Mouse (Mus musculus) midbrain, embryonic 15.5 days (tissue): ENCODE data around the gene Srsf6. TPM values are rescaled to one million over a fixed set of nuclear protein-coding genes. Genes with fewer than 3 reads are reported as not detected.
"Not testable (repeated sequence)": the region's sequence is repeated elsewhere in the genome, so short reads cannot be mapped to it uniquely, and the experiment has no call there.

ENCODE experiments used
- ATAC-seq: fragments of 200-750 bp; cut with Nextera tagmentation; replicated peaks from 2 replicates; pipeline ENCODE4 v1.8.0; 2017; ENCODE audit warnings: moderate TSS enrichment
- H3K27ac ChIP-seq: fragments of 300-500 bp; sonication (generic); 2 replicates; pipeline ENCODE4 v1.5.1; 2015; ENCODE audit warnings: mild to moderate bottlenecking, inconsistent platforms
- H3K27me3 ChIP-seq: fragments of 300-500 bp; sonication (generic); replicated peaks from 2 replicates; pipeline ENCODE4 v1.6.1; 2015; ENCODE audit warnings: inconsistent platforms
- H3K36me3 ChIP-seq: fragments of 300-500 bp; sonication (generic); replicated peaks from 2 replicates; pipeline ENCODE4 v1.6.1; 2015; ENCODE audit warnings: inconsistent platforms
- H3K4me1 ChIP-seq: fragments of 300-500 bp; sonication (generic); 2 replicates; pipeline ENCODE4 v1.6.1; 2015; ENCODE audit warnings: inconsistent platforms
- H3K4me2 ChIP-seq: fragments of 300-500 bp; sonication (generic); 2 replicates; pipeline ENCODE4 v1.6.1; 2015; ENCODE audit warnings: inconsistent platforms, mild to moderate bottlenecking, moderate library complexity
- H3K4me3 ChIP-seq: fragments of 300-500 bp; sonication (generic); 2 replicates; pipeline ENCODE4 v1.5.1; 2015; ENCODE audit warnings: mild to moderate bottlenecking, inconsistent platforms
- H3K9ac ChIP-seq: fragments of 300-500 bp; sonication (generic); 2 replicates; pipeline ENCODE4 v1.6.1; 2015; ENCODE audit warnings: mild to moderate bottlenecking, inconsistent platforms
- H3K9me3 ChIP-seq: fragments of 300-500 bp; sonication (generic); 2 replicates; pipeline ENCODE4 v1.6.1; 2016; ENCODE audit warnings: inconsistent platforms
- WGBS: fragments of 180-500 bp; shearing (Covaris S2); methylation state at CpG from one replicate; pipeline ENCODE4 v1.1.7; 2015; ENCODE audit warnings: mixed read lengths; 5-methylcytosine and 5-hydroxymethylcytosine counted together
- polyA plus RNA-seq: library from polyadenylated mRNA; unstranded; fragments of >200 nt; fragmentation: Nextera tagmentation; extraction: Ambion mirVana; gene quantifications from 2 replicates; pipeline ENCODE4 v1.2.1, GENCODE M21; 2015

The Srsf6 gene
- polyA plus RNA-seq = 141 and 142 TPM in 2 replicates

DNA sequence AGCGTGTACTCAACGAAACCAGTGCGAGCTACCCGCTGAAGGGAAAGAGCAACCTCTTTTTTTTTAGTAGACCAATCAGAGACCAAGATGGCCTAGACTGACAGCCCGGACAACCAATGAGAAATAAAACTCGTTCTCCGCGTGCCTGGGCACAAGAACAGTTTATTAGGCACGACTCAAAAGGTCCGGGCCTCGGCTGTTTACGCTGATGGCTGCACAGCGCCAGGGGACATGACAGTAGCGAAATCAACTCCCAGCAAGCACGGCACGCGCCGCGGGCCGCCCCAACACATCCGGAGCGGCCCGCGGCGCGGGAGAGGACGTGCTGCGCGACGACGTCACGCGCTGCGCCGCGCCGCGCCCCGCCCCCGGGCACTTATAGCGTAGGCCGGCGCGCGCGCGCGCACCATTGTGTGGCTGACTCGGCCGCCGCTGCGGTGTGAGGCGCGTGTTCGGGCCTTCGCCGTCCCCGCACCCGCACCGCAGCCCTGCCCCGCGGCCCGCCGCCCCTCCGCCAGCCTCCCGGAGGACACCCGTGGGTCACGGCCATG, at the start of gene Srsf6:
Gene Srsf6, plus strand, starts transcription at position 406 of the 551 bp plus-strand sequence.
- ATAC-seq = peak; percentile 93
- Histone ChIP-seq H3K9me3 (no peaks in the 10 kb centered on the region), H3K4me1 (peaks cover 20% of the 10 kb centered on the region), H3K4me2 (peak within 1 kb of the TSS; percentile 88), H3K36me3 (peaks cover 25% of the 10 kb centered on the region), H3K4me3 (peak within 1 kb of the TSS; percentile 99), H3K27ac (peak within 1 kb of the TSS; percentile 100), H3K9ac (peak within 1 kb of the TSS; percentile 100), H3K27me3 (no peaks in the 10 kb centered on the region)
- WGBS = 0% methylated on average over 67 of the region's 68 CpGs

- 73% methylated on average over 2 of the region's 2 CpGs for WGBS
- ATAC-seq = no peak
- no peaks in the 10 kb centered on the region for H3K9me3 ChIP-seq
Observed at GRCm38 (mm10) chr2:162884101-162884500, 47.2 kb upstream of the Srsf6 start.

DNA sequence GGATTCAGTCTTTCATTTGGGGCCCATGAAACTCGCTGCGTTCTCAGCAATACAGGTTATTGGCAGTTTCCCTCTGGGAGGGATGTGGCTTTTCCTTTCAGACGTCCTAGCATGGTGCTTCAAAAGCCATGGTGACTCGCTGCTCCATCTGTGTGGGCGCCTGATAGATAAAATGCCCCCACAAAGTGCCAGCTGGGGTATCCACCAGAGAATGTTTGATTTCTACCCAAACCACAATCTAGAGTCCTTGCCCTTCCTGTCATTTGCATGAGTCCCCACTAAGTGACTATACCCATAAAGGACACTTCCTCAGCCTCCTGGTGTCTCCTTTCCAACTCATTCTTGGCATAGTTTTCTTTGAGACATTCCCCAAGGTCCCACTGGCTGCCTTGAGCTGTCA, 44.2 kb upstream of the Srsf6 start:
- no peak overlapping the region for H3K27ac ChIP-seq
- H3K4me3 ChIP-seq = no peak overlapping the region
- ATAC-seq = no peak
- H3K27me3 ChIP-seq = no peaks in the 10 kb centered on the region
- H3K4me2 ChIP-seq = no peak overlapping the region
- no peaks in the 10 kb centered on the region for H3K9me3 ChIP-seq
- H3K4me1 ChIP-seq = no peaks in the 10 kb centered on the region
- H3K36me3 ChIP-seq = no peaks in the 10 kb centered on the region
- 80% methylated on average over 5 of the region's 5 CpGs for WGBS
- H3K9ac ChIP-seq = no peak overlapping the region

More at GRCm38 (mm10) chr2:162884101-162884500, 47.2 kb upstream of the Srsf6 start:
- no peaks in the 10 kb centered on the region for H3K27me3 ChIP-seq
- H3K27ac ChIP-seq = no peak overlapping the region
- no peaks in the 10 kb centered on the region for H3K4me1 ChIP-seq
- H3K4me3 ChIP-seq = no peak overlapping the region
- H3K4me2 ChIP-seq = no peak overlapping the region
- no peaks in the 10 kb centered on the region for H3K36me3 ChIP-seq
- no peak overlapping the region for H3K9ac ChIP-seq

- H3K4me1 ChIP-seq = no peaks in the 10 kb centered on the region
- whole genome bisulfite sequencing = 74% methylated on average over 8 of the region's 8 CpGs
Observed at GRCm38 (mm10) chr2:162888677-162889076, 42.7 kb upstream of the Srsf6 start.

DNA sequence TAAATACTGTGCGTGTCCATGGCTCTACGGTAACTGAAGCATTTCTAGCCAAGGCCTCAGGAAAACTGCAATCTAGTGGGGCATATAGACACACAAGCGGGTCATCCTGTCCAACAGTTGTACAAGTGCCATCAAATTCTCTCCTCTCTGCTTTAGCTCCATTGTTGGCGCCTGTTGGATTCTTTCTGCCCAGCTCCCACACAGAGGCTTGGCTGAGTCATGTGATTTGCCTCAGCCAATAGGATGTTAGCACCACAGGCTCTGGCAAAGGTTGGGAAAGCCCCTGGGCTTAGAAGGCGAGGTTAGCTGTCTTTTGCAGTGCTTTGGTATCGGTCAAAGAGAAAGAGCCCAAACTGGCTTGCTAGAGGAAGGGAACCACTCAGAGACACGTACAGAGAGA, 42.1 kb upstream of the Srsf6 start:
- no peaks in the 10 kb centered on the region for H3K36me3 ChIP-seq
- 63% methylated on average over 7 of the region's 7 CpGs for whole genome bisulfite sequencing
- no peaks in the 10 kb centered on the region for H3K27me3 ChIP-seq
- no peak overlapping the region for H3K9ac ChIP-seq
- no peaks in the 10 kb centered on the region for H3K4me1 ChIP-seq
- no peak overlapping the region for H3K4me3 ChIP-seq
- H3K27ac ChIP-seq = no peak overlapping the region
- H3K9me3 ChIP-seq = no peaks in the 10 kb centered on the region
- ATAC-seq = no peak
- H3K4me2 ChIP-seq = no peak overlapping the region

More at GRCm38 (mm10) chr2:162888677-162889076, 42.7 kb upstream of the Srsf6 start:
- no peak overlapping the region for H3K27ac ChIP-seq
- H3K9ac ChIP-seq = no peak overlapping the region
- ATAC-seq = no peak
- no peaks in the 10 kb centered on the region for H3K27me3 ChIP-seq
- no peaks in the 10 kb centered on the region for H3K36me3 ChIP-seq
- H3K9me3 ChIP-seq = no peaks in the 10 kb centered on the region
- no peak overlapping the region for H3K4me3 ChIP-seq
- H3K4me2 ChIP-seq = no peak overlapping the region

DNA sequence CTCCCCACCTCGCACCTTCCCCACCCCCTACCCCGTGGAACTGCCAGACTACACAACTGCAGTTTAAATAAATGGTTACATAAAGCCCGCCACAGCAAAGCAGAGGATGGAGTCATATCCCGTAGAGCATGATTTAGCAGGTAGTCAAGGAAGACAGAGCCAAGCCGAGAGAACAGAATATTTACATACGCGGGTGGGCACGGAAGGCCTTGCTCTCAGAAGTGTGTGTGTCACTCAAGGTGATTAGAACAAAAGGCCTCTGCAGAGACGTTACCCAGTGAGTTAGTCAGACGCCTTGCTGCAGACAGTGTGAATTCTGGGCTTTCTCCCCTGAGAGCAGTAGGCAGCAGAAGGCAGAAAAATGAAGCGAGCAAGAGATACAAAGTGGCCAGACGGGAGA, 41.6 kb upstream of the Srsf6 start:
- Histone ChIP-seq H3K4me1 (no peaks in the 10 kb centered on the region), H3K9me3 (no peaks in the 10 kb centered on the region), H3K36me3 (no peaks in the 10 kb centered on the region), H3K27ac (no peak overlapping the region), H3K27me3 (no peaks in the 10 kb centered on the region), H3K4me3 (no peak overlapping the region), H3K4me2 (no peak overlapping the region), H3K9ac (no peak overlapping the region)
- no peak for ATAC-seq
- 72% methylated on average over 12 of the region's 12 CpGs for WGBS

DNA sequence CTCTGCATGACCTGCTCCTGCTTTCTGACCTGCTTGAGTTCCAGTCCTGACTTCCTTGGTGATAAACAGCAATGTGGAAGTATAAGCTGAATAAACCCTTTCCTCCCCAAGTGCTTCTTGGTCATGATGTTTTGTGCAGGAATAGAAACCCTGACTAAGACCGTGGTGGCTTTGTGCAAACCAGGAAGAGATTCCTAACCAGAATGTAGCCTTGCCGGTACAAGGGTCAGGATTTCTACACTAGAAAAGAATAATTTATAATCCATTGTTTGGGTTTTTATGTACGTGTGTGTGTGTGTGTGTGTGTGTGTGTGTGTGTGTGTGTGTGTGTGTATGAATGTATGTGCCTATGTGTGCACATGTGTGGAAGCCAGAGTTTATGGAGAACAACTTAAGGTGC, 38.3 kb upstream of the Srsf6 start:
- H3K27me3 ChIP-seq, H3K4me2 ChIP-seq, H3K36me3 ChIP-seq, H3K9me3 ChIP-seq, H3K4me3 ChIP-seq, H3K27ac ChIP-seq, H3K4me1 ChIP-seq, H3K9ac ChIP-seq, ATAC-seq: not testable (repeated sequence)
- 86% methylated on average over 3 of the region's 3 CpGs for WGBS

GRCm38 (mm10) chr2:162899256-162899655, 32.1 kb upstream of the Srsf6 start:
- H3K4me2 ChIP-seq, H3K9ac ChIP-seq, H3K36me3 ChIP-seq, ATAC-seq, H3K4me3 ChIP-seq, H3K4me1 ChIP-seq, H3K27ac ChIP-seq, H3K9me3 ChIP-seq, H3K27me3 ChIP-seq: not testable (repeated sequence)
- WGBS = 90% methylated on average over 20 of the region's 20 CpGs

- ATAC-seq = no peak
- H3K27me3 ChIP-seq = no peaks in the 10 kb centered on the region
- no peak overlapping the region for H3K27ac ChIP-seq
- no peaks in the 10 kb centered on the region for H3K9me3 ChIP-seq
- H3K4me2 ChIP-seq = no peak overlapping the region
- no peak overlapping the region for H3K4me3 ChIP-seq
- no peak overlapping the region for H3K9ac ChIP-seq
- 0 out of 2 replicates have a peak, but pooled peaks cover 6% of the 10 kb centered on the region for H3K4me1 ChIP-seq
- no peaks in the 10 kb centered on the region for H3K36me3 ChIP-seq
- WGBS = 65% methylated on average over 12 of the region's 12 CpGs
Observed at GRCm38 (mm10) chr2:162899880-162900589, 31.3 kb upstream of the Srsf6 start.

DNA sequence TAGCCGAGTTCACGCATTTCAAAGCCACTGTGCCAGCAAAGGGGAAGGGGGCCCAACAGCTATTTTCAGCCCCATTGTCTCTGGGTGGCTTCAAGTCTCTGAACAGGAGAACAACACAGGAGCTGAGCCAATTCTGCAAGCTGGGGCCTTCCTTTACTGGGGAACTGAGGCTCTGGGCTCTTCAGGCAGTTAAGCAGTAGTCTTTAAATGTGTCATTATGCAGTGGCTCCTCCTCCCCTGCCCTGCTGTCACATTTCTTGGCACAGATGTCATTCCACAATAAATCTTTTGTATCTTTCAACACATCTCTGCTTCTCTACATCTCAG, 30.8 kb upstream of the Srsf6 start:
- Histone ChIP-seq H3K9ac (no peak overlapping the region), H3K4me2 (no peak overlapping the region), H3K36me3 (no peaks in the 10 kb centered on the region), H3K27me3 (no peaks in the 10 kb centered on the region), H3K4me1 (0 out of 2 replicates have a peak, but pooled peaks cover 6% of the 10 kb centered on the region), H3K27ac (no peak overlapping the region), H3K9me3 (no peaks in the 10 kb centered on the region), H3K4me3 (no peak overlapping the region)
- ATAC-seq = no peak
- 11% methylated on average over 2 of the region's 2 CpGs for WGBS

DNA sequence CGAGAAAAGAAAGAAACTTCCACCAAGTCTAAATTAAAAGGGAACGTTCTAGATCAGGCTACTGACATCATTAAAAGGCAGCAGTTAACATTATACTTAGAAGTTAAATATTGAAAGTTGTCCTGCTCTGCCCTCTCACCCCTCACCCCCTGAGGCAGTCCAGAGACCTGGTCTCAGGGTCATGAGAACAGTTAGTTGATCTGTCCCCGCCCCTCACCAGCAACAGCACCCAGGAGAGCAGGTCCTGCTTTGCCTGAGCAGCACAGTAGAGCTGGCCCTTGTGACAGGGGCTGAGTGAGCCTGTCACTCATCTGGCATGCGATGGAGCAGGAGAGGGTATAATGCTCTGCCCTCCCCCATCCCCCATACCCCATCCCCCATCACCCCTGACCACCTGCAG, 25.4 kb upstream of the Srsf6 start:
- WGBS = 79% methylated on average over 4 of the region's 4 CpGs

DNA sequence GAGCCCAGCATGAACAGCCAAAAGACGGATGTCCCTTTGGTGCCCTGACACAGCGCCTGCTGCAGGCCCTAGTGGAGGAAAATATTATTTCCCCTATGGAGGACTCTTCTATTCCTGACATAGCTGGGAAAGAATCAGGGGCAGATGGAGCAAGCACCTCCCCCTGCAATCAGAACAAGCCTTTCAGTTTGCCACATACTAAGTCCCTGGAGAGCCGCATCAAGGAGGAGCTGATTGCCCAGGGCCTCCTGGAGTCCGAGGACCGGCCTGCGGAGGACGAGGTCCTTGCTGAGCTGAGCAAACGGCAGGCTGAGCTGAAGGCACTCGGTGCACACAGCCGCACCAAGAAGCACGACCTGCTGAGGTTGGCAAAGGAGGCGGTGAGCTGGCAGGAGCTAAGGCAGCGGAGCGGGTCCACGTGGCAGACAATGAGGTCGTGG, 23.3 kb upstream of the Srsf6 start:
- WGBS = 36% methylated on average over 16 of the region's 16 CpGs
- H3K27me3 ChIP-seq = 0 out of 2 replicates have a peak, but pooled peaks cover 4% of the 10 kb centered on the region
- H3K4me1 ChIP-seq = no peaks in the 10 kb centered on the region
- no peak overlapping the region for H3K27ac ChIP-seq
- no peak for ATAC-seq
- no peaks in the 10 kb centered on the region for H3K9me3 ChIP-seq
- H3K4me3 ChIP-seq = no peak overlapping the region
- H3K4me2 ChIP-seq = peak overlapping the region; percentile 11; the same call in 1 of the 2 replicates
- no peak overlapping the region for H3K9ac ChIP-seq
- H3K36me3 ChIP-seq = no peaks in the 10 kb centered on the region

More for the DNA sequence above, 25.4 kb upstream of the Srsf6 start:
- no peaks in the 10 kb centered on the region for H3K36me3 ChIP-seq
- no peak for ATAC-seq
- no peak overlapping the region for H3K4me3 ChIP-seq
- no peaks in the 10 kb centered on the region for H3K9me3 ChIP-seq
- no peak overlapping the region for H3K4me2 ChIP-seq
- H3K4me1 ChIP-seq = no peaks in the 10 kb centered on the region
- no peak overlapping the region for H3K9ac ChIP-seq
- no peak overlapping the region for H3K27ac ChIP-seq
- 0 out of 2 replicates have a peak, but pooled peaks cover 4% of the 10 kb centered on the region for H3K27me3 ChIP-seq

- no peak overlapping the region for H3K9ac ChIP-seq
- no peaks in the 10 kb centered on the region for H3K36me3 ChIP-seq
- no peaks in the 10 kb centered on the region for H3K9me3 ChIP-seq
- 75% methylated on average over 3 of the region's 3 CpGs for WGBS
- 0 out of 2 replicates have a peak, but pooled peaks cover 4% of the 10 kb centered on the region for H3K27me3 ChIP-seq
- H3K4me1 ChIP-seq = no peaks in the 10 kb centered on the region
- no peak for ATAC-seq
- H3K27ac ChIP-seq = no peak overlapping the region
- H3K4me2 ChIP-seq = no peak overlapping the region
- H3K4me3 ChIP-seq = no peak overlapping the region
Observed at GRCm38 (mm10) chr2:162914040-162914439, 17.3 kb upstream of the Srsf6 start.
